Mouse (Mus musculus) liver, adult (tissue): Measurements from ENCODE around the gene Cxadr.

Source experiments
- GATA4 ChIP-seq: IDR thresholded peaks from 2 replicates; pipeline ENCODE4 v1.6.1; 2014; ENCODE audit warnings: mild to moderate bottlenecking, low read length; ENCODE audit not compliant: insufficient replicate concordance

Gene Cxadr

GRCm38 (mm10) chr16:78375821-78376691, 74.8 kb downstream of the Cxadr start:
- TF ChIP-seq GATA4 = no peak

- TF ChIP-seq GATA4 = no peak
Measured at GRCm38 (mm10) chr16:78376745-78377570, 75.7 kb downstream of the Cxadr start, which contains the start of gene Btg3. TSS of gene Btg3 (minus strand) at chr16:78377192.

- TF ChIP-seq GATA4 = no peak
Measured at GRCm38 (mm10) chr16:78378493-78378892, 77.2 kb downstream of the Cxadr start.

GRCm38 (mm10) chr16:78389122-78389521, 87.8 kb downstream of the Cxadr start:
- no peak for TF ChIP-seq GATA4

GRCm38 (mm10) chr16:78389986-78390385, 88.7 kb downstream of the Cxadr start:
- TF ChIP-seq GATA4 = no peak

- 0 out of 2 replicates have a peak, but pooled peaks have one; percentile 58 for TF ChIP-seq GATA4
Measured at GRCm38 (mm10) chr16:78391354-78391753, 90.1 kb downstream of the Cxadr start.

GRCm38 (mm10) chr16:78398734-78399133, 97.4 kb downstream of the Cxadr start:
- TF ChIP-seq GATA4 = no peak

- TF ChIP-seq GATA4 = no peak
Measured at GRCm38 (mm10) chr16:78399423-78399822, 98.1 kb downstream of the Cxadr start.

- no peak for TF ChIP-seq GATA4
Measured at GRCm38 (mm10) chr16:78402316-78402715, 101.0 kb downstream of the Cxadr start.

- TF ChIP-seq GATA4 = no peak
Measured at GRCm38 (mm10) chr16:78406657-78407056, 105.4 kb downstream of the Cxadr start.

GRCm38 (mm10) chr16:78407855-78408254, 106.6 kb downstream of the Cxadr start:
- no peak for TF ChIP-seq GATA4
